Mouse (Mus musculus) small intestine, adult 2 months (tissue): Measurements from ENCODE around the gene Nhlrc3.

Source experiments
- CTCF ChIP-seq: fragments of 200-500 bp; IDR thresholded peaks from 2 replicates; pipeline ENCODE4 v1.5.1; 2012; ENCODE audit warnings: low read depth, mild to moderate bottlenecking, control low read depth, inconsistent platforms, low read length, moderate library complexity, mixed read lengths; ENCODE audit not compliant: insufficient replicate concordance, insufficient read length; ENCODE audit errors: extremely low read depth
- POLR2A ChIP-seq: fragments of 200-500 bp; IDR thresholded peaks from 2 replicates; pipeline ENCODE4 v1.6.1; 2012; ENCODE audit warnings: low read depth, mild to moderate bottlenecking, control low read depth, inconsistent platforms, low read length, moderate library complexity

- no peak for TF ChIP-seq CTCF
- no peak for TF ChIP-seq POLR2A
Measured at GRCm38 (mm10) chr3:53472061-53472460, 8.9 kb upstream of the Nhlrc3 start.
